Mouse (Mus musculus): ENCODE data around the gene Map3k5.

- TF ChIP-seq ZC3H11A (IDR thresholded peaks at IDR 0.05; ENCODE audit: low read depth, low read length): no peak
- no peak for TF ChIP-seq CTCF (IDR thresholded peaks at IDR 0.05 in 2 of 3, conservative IDR thresholded peaks at IDR 0.05 in 1 of 3; ENCODE audit: control insufficient read depth in 1 of 3, insufficient read depth in 1 of 3, low read depth in 2 of 3, low read length in 3 of 3, poor library complexity in 1 of 3, severe bottlenecking in 1 of 3)
- no peak for TF ChIP-seq POLR2A (IDR thresholded peaks at IDR 0.05; ENCODE audit: control insufficient read depth in 1 of 2, insufficient read depth in 1 of 2, low read depth in 1 of 2, low read length in 2 of 2, poor library complexity in 1 of 2)
- no peak for TF ChIP-seq GATA1 (IDR thresholded peaks at IDR 0.05; ENCODE audit: low read depth, low read length)
- no peak for TF ChIP-seq UBTF (IDR thresholded peaks at IDR 0.05; ENCODE audit: borderline replicate concordance, insufficient read depth, low read depth, low read length)
- no peak for TF ChIP-seq USF1 (IDR thresholded peaks at IDR 0.05; ENCODE audit: low read depth, low read length)
- TF ChIP-seq MAX (IDR thresholded peaks at IDR 0.05; ENCODE audit: low read length): no peak
Observed at GRCm38 (mm10) chr10:19910516-19910915, 23.8 kb upstream of the Map3k5 start.
